Mouse (Mus musculus) hindbrain, embryonic 10.5 days (tissue): ENCODE data around the gene Zfp64. TPM values are rescaled to one million over a fixed set of nuclear protein-coding genes. Genes with fewer than 3 reads are reported as not detected.

Source experiments
- DNase-seq: peaks from one replicate; pipeline ENCODE4 v3.0.0-alpha.2; 2017; ENCODE audit warnings: low spot score
- H3K27ac ChIP-seq: fragments of 300-500 bp; sonication (generic); 2 replicates; pipeline ENCODE4 v1.5.1; 2016; ENCODE audit warnings: mild to moderate bottlenecking, moderate library complexity
- H3K27me3 ChIP-seq: fragments of 300-500 bp; sonication (generic); 2 replicates; pipeline ENCODE4 v1.6.1; 2016; ENCODE audit warnings: mild to moderate bottlenecking; ENCODE audit not compliant: poor library complexity, insufficient read depth, severe bottlenecking
- H3K36me3 ChIP-seq: fragments of 300-500 bp; sonication (generic); 2 replicates; pipeline ENCODE4 v1.6.1; 2016; ENCODE audit warnings: mild to moderate bottlenecking, moderate library complexity
- H3K4me1 ChIP-seq: fragments of 300-500 bp; sonication (generic); replicated peaks from 2 replicates; pipeline ENCODE4 v1.6.1; 2016; ENCODE audit warnings: mild to moderate bottlenecking
- H3K4me3 ChIP-seq: fragments of 300-500 bp; sonication (generic); 2 replicates; pipeline ENCODE4 v1.5.1; 2016; ENCODE audit warnings: mild to moderate bottlenecking, moderate library complexity
- H3K9me3 ChIP-seq: fragments of 300-500 bp; sonication (generic); 2 replicates; pipeline ENCODE4 v1.6.1; 2016; ENCODE audit warnings: mild to moderate bottlenecking, moderate library complexity
- WGBS: fragments of 180-500 bp; shearing (Covaris S2); methylation state at CpG from one replicate; pipeline ENCODE4 v1.1.7; 2016; 5-methylcytosine and 5-hydroxymethylcytosine counted together
- polyA plus RNA-seq: library from polyadenylated mRNA; unstranded; fragments of >200 nt; fragmentation: Nextera tagmentation; extraction: Ambion mirVana; gene quantifications from 2 replicates; pipeline ENCODE4 v1.2.1, GENCODE M21; 2016

The Zfp64 gene
- polyA plus RNA-seq, 1 experiment from 2014 or later: 39.9 TPM

DNA sequence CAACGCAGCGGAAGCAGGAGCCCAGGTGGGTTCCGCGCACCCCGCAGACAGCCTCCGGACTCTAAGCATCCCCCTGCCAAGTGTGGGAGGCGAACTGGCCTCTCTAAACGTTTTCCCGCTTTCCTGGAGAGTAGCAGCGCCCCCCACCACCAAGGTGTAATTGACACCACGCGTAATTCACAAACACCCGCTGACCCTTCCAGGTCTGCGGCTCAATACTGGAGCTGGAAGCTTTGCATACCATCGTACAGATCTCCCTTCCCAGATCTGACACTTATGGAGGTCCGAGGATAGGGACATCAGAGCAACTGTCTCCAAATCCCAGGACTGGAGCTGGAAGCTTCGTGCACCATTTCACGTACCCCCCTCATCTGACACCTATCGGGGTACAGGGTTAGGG, 43.9 kb downstream of the Zfp64 start:
- H3K9me3 ChIP-seq: no peaks in the 10 kb centered on the region
- peaks cover 33% of the 10 kb centered on the region for H3K4me1 ChIP-seq
- no peaks in the 10 kb centered on the region for H3K36me3 ChIP-seq
- 0 out of 2 replicates have a peak overlapping the region, but pooled peaks have one; percentile 29 for H3K27ac ChIP-seq
- DNase-seq: peak; percentile 25
- 3% methylated on average over 19 of the region's 19 CpGs for WGBS
- H3K27me3 ChIP-seq: peaks cover 67% of the 10 kb centered on the region
- peak overlapping the region; percentile 60 for H3K4me3 ChIP-seq

DNA sequence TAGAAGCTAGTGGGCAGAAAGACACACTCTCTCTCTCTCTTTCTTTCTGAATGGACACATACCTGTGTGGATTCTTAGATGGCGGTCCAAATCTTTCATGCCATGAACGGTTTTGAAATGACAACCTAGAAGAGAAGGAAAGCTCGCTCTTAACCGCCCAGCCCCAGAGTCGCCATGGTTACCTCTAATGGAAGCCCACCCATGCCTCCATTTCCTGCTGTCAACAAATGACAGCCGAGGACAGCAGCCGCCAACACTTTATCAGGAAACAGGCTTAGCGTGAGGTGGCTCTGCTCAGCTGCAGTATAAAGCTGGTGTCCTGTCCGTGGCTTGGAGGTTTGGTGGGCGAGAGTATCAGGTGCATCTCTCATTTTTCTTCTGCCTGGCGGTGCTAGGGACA, 49.4 kb downstream of the Zfp64 start:
- no peak for DNase-seq
- Histone ChIP-seq H3K9me3 (no peaks in the 10 kb centered on the region), H3K27ac (no peak overlapping the region), H3K4me3 (no peak overlapping the region), H3K27me3 (peaks cover 36% of the 10 kb centered on the region), H3K36me3 (no peaks in the 10 kb centered on the region), H3K4me1 (peaks cover 21% of the 10 kb centered on the region)
- 46% methylated on average over 11 of the region's 11 CpGs for WGBS

DNA sequence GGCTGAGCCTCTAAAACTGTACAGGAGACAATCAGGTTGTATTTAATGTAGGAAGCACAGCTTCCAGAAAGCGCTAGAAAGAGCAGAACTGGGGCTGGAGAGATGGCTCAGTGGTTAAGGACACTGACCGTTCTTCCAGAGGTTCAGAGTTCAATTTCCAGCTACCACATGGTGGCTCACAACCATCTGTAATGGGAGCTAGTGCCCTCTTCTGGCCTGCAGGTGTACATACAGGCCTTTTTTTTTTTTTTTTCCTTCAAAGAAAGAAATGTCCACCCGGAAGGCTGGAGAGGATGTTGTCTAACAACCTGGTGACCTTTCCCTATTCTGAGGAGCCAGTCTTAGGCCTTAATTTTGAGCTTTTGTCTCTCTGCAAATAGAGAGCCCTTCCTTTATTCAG, 50.5 kb downstream of the Zfp64 start:
- Histone ChIP-seq H3K27me3 (peaks cover 24% of the 10 kb centered on the region), H3K4me1 (peaks cover 19% of the 10 kb centered on the region), H3K4me3 (no peak overlapping the region), H3K27ac (no peak overlapping the region), H3K9me3 (no peaks in the 10 kb centered on the region), H3K36me3 (no peaks in the 10 kb centered on the region)
- no peak for DNase-seq
- WGBS: 62% methylated on average over 3 of the region's 3 CpGs

DNA sequence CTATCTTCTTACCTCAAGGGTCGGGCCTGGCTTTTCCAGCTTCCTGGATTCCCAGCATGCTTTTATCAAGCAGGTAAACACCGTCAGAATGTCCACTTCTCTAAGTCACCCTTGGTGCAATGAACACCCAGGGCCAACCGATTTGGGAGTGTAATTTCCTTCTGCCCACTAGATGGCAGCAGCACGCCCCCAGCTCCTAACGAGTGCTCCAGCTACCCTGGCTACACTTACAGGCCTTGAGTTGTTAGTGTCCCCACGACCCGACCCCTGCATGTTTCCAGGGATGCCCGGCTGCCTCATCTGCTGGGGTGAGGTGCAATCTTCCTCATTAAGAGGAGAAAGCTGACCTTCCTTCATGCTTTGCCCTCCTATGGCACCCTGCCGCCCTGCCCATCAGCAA, 51.2 kb downstream of the Zfp64 start:
- Histone ChIP-seq H3K9me3 (no peaks in the 10 kb centered on the region), H3K4me1 (peaks cover 19% of the 10 kb centered on the region), H3K36me3 (no peaks in the 10 kb centered on the region), H3K4me3 (no peak overlapping the region), H3K27me3 (peaks cover 17% of the 10 kb centered on the region), H3K27ac (no peak overlapping the region)
- 20% methylated on average over 9 of the region's 9 CpGs for WGBS
- DNase-seq: peak; percentile 79

DNA sequence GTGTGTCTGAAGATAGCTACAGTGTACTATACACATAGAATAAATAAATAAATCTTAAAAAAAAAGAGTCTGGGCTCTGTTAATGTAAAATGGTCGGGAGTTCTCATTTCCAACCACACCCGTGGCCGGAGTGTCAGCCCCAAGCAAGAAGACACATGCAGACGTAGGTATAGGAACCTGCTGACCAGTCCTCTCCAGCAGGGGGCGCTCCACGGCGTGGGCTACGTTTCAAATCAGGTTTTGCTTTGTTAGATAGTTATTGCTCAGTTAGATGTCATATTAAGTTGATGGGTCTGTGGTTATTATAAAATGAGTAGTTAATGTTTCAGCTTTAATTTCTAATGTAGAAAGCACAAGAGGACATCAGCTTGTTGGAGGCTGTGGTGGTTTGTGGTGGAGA, 52.8 kb downstream of the Zfp64 start:
- 28% methylated on average over 8 of the region's 8 CpGs for WGBS
- Histone ChIP-seq H3K27ac (no peak overlapping the region), H3K4me1 (peaks cover 19% of the 10 kb centered on the region), H3K27me3 (peaks cover 7% of the 10 kb centered on the region; the same call in 1 of the 2 replicates), H3K9me3 (no peaks in the 10 kb centered on the region), H3K36me3 (no peaks in the 10 kb centered on the region), H3K4me3 (no peak overlapping the region)
- peak; percentile 50 for DNase-seq

DNA sequence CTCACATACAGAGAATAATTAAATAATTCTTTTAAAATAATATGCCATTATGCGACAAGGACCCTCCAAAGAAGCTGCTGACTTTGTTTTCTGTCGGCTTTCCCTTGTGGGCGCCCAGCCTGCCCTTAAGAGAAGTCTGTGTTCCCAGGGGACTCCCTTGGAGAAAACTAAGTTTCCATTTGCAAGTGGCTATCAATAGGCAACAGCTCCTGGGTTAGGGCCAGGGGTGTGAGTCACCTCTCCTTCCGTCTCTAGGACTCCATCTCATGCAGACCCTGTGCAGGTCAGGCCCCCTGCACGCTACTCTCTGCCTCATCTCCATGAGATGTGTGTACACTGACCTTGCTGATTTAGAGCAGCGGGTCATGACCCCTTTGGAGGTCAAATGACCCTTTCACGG, 57.5 kb downstream of the Zfp64 start:
- Histone ChIP-seq H3K27ac (no peak overlapping the region), H3K36me3 (no peaks in the 10 kb centered on the region; the same call in 1 of the 2 replicates), H3K27me3 (no peaks in the 10 kb centered on the region), H3K4me1 (0 out of 2 replicates have a peak, but pooled peaks cover 2% of the 10 kb centered on the region), H3K4me3 (no peak overlapping the region), H3K9me3 (no peaks in the 10 kb centered on the region)
- 79% methylated on average over 7 of the region's 7 CpGs for WGBS
- no peak for DNase-seq

DNA sequence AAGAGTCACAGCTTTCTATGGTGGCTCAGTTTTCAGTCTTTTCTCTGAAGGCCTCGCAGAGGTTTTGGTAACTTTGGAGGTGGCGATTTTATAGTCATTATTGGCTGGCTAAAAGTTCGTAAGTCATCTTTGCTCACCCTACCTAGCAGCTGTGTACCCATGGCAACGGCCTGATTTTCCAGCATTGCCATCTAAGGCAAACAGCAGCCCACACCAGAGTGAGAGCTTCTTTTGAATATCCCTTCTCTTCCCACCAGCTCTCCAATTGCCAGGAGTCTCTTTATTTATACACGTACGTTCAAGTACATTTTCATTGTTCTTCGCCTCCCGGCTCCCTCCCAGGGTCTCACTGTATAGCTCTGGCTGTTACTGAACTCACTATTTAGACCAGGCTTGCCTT, 59.9 kb downstream of the Zfp64 start:
- no peak overlapping the region for H3K4me3 ChIP-seq
- DNase-seq: no peak
- no peaks in the 10 kb centered on the region for H3K9me3 ChIP-seq
- no peaks in the 10 kb centered on the region; the same call in 1 of the 2 replicates for H3K36me3 ChIP-seq
- 0 out of 2 replicates have a peak, but pooled peaks cover 5% of the 10 kb centered on the region for H3K4me1 ChIP-seq
- no peak overlapping the region for H3K27ac ChIP-seq
- no peaks in the 10 kb centered on the region for H3K27me3 ChIP-seq
- 91% methylated on average over 8 of the region's 8 CpGs for WGBS

DNA sequence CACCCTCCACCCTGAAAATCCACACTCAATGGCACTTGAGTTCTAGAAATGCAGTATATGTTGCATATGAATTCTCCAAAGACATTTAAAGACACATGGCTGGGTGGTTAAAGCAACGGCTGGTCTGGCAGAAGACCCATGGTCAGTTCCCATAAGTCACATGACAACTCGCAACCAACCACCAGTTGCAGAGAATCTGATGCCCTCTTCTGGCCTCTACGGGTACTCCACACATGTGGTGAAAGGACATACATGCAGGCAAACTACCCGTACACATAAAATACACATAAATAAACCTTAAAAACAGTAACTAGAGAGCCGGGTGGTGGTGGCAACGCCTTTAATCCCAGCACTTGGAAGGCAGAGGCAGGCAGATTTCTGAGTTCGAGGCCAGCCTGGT, 60.6 kb downstream of the Zfp64 start:
- H3K36me3 ChIP-seq: no peaks in the 10 kb centered on the region; the same call in 1 of the 2 replicates
- no peaks in the 10 kb centered on the region for H3K9me3 ChIP-seq
- H3K4me3 ChIP-seq: no peak overlapping the region
- 0 out of 2 replicates have a peak, but pooled peaks cover 5% of the 10 kb centered on the region for H3K4me1 ChIP-seq
- H3K27ac ChIP-seq: no peak overlapping the region
- H3K27me3 ChIP-seq: no peaks in the 10 kb centered on the region
- no peak for DNase-seq
- 88% methylated on average over 7 of the region's 7 CpGs for WGBS

DNA sequence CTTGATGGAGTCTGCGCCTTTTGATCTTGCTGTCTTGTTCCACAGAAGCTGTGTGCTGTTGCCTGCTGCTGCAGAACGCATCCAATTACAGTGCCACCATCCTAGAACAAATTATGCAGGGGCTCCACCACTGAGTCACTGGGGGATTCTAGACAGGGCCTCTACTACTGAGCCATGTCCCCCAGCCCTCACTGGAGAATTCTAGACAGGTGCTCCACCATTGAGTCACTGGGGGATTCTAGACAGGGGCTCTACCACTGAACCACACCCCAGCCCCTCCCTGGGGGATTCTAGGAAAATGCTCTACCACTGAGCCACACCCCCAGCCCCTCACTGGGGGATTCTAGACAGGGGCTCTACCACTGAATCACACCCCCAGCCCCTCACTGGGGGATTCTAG, 63.3 kb downstream of the Zfp64 start:
- 87% methylated on average over 2 of the region's 2 CpGs for WGBS

DNA sequence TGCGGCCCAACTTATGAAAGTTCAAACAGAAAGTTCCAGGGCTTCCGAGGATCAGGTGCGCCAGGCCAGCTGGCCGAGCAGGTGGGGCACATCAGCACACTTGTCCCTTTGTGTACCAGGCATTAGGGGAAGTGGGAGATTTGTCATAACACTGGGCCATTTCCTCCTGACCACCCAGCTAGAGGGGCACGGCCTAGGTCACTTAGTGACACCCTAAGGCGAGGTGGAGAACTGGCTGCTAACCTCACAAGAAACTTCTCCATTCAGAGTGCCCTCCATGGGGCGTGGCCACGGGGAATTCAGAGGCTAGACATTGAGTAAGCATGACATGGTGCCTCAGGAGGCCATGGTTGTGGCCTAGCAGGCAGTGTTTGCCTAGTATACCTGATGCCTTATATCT, 70.7 kb downstream of the Zfp64 start:
- Histone ChIP-seq H3K9me3 (no peaks in the 10 kb centered on the region), H3K4me1 (peaks cover 8% of the 10 kb centered on the region), H3K27ac (no peak overlapping the region), H3K27me3 (no peaks in the 10 kb centered on the region), H3K36me3 (no peaks in the 10 kb centered on the region), H3K4me3 (no peak overlapping the region)
- 68% methylated on average over 8 of the region's 8 CpGs for WGBS
- DNase-seq: no peak

More for the DNA sequence above, 63.3 kb downstream of the Zfp64 start:
- Histone ChIP-seq H3K36me3 (no peaks in the 10 kb centered on the region; the same call in 1 of the 2 replicates), H3K27me3 (no peaks in the 10 kb centered on the region), H3K4me1 (peaks cover 13% of the 10 kb centered on the region), H3K9me3 (no peaks in the 10 kb centered on the region), H3K27ac (no peak overlapping the region), H3K4me3 (no peak overlapping the region)
- DNase-seq: no peak

DNA sequence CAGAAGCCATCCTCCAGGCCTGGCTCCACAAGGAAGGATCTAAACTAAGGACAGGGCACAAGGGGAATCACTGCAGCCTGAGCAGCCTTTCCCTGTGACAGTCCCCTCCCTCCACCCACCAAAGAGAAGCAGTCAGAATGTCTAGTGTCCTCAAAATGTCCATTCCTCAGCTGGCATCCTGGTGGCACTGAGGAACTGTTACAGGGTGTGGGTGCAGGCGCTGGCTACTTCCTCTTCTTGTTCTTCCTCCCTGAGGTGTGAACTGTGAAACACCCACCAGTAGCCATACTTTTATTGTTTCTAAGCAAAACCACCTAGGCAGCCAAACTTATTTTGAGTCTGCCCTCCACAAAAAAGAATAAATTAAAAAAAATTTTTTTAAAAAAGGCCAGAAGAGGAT, 72.4 kb downstream of the Zfp64 start:
- H3K27ac ChIP-seq: no peak overlapping the region
- 86% methylated on average over 1 of the region's 1 CpGs for WGBS
- H3K4me1 ChIP-seq: no peaks in the 10 kb centered on the region
- DNase-seq: no peak
- H3K9me3 ChIP-seq: no peaks in the 10 kb centered on the region
- H3K4me3 ChIP-seq: no peak overlapping the region
- no peaks in the 10 kb centered on the region for H3K36me3 ChIP-seq
- H3K27me3 ChIP-seq: no peaks in the 10 kb centered on the region

DNA sequence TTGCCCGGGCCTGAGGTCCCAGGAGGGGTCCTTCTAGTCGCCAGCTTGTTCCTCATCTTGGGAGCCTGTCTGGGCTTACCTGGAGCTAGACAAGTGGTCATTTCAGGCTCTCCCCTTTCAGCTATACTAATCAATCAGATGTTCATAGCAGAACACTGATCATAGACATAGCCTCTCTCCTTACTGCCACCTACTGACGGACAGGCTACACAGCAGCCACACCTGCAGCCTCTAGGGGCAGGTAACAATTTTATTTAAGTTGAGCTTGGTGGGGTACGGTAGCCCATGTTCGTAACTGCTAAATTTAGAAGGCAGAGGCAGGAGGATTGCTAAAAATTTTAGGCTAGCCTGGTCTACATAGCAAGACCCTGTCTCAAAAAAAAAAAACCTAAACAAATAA, 73.5 kb downstream of the Zfp64 start:
- H3K4me3 ChIP-seq: no peak overlapping the region
- H3K36me3 ChIP-seq: no peaks in the 10 kb centered on the region
- H3K27ac ChIP-seq: no peak overlapping the region
- H3K4me1 ChIP-seq: no peaks in the 10 kb centered on the region
- WGBS: 55% methylated on average over 5 of the region's 5 CpGs
- no peak for DNase-seq
- H3K27me3 ChIP-seq: no peaks in the 10 kb centered on the region
- no peaks in the 10 kb centered on the region for H3K9me3 ChIP-seq

DNA sequence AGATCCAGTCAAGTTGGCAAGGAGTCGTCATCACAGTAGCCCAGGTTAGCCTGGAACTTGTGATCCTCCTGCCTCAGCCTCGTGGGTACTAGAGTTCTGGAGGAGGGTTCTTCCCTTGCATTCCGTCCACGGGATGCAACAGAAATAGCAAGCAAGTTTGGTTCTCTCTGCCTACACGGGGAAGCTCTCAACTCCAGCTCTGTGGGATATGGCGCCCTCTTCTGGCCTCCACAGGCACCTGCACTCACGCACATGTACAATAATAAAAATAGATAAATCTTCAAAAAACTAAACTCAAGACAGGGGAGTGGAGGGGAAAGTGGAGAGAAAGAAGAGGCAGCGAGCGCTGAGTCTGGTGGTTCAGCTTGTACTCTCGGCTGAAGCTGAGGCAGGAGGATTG, 75.8 kb downstream of the Zfp64 start:
- no peak for DNase-seq
- Histone ChIP-seq H3K4me3 (no peak overlapping the region), H3K36me3 (no peaks in the 10 kb centered on the region), H3K27me3 (no peaks in the 10 kb centered on the region), H3K4me1 (no peaks in the 10 kb centered on the region; the same call in 1 of the 2 replicates), H3K9me3 (no peaks in the 10 kb centered on the region), H3K27ac (no peak overlapping the region)
- 85% methylated on average over 10 of the region's 10 CpGs for WGBS

DNA sequence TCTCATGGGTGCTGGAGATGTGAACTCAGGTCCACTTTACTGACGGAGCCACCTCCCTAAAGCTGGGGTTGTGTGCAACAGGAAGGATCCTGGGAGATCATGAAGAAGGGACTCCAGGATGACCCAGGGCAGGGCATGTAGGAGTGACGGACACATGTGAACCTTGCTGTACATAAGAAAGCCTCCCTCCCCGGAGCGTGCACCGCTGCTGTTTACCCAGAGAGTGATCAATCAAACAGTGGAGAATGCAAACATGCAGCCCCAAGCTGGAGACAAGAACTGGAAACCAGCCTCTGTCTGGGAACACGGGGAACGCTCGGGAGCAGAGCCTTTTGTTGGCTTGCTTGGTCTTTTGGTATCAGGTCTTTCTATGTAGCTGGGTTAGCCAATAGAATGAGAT, 76.7 kb downstream of the Zfp64 start:
- H3K27ac ChIP-seq: no peak overlapping the region; the same call in 1 of the 2 replicates
- 0 out of 2 replicates have a peak, but pooled peaks cover 4% of the 10 kb centered on the region for H3K27me3 ChIP-seq
- H3K36me3 ChIP-seq: no peaks in the 10 kb centered on the region
- H3K4me3 ChIP-seq: no peak overlapping the region
- WGBS: 88% methylated on average over 8 of the region's 8 CpGs
- no peak for DNase-seq
- no peaks in the 10 kb centered on the region for H3K9me3 ChIP-seq
- H3K4me1 ChIP-seq: peaks cover under 1% of the 10 kb centered on the region; the same call in 1 of the 2 replicates
